ENCODE assay signal across 9 mouse cellular contexts in the genomic region with DNA sequence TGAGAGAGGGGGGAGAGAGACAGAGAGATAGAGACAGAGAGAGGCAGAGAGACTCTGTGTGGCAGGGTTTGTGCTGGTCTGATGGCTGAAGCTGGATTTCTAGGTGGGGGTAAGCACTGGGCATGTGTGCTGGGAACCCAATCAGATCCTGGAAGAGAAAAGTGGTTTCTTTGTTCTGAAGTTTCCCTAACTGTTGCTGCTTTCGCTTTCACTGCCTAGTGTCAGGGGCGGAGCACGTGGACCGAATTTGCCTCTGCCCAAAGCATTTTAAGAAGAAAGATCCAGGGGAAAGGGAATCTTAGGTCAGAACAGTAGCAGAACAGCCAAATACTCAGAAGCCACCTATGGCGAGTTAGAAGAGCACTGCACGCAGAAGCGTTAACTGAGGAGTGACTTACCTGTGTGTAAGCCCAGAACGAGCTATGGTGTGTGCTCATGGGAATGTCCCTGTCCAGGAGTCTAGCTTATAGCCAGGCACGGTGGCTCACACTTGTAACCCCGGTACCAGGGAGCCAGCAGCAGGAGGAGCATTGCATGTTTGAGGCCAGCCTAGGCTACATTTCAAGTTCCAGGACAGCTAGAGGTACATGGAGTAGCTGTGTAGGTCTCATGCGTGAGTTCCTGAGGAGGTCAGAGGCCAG. TPM values are rescaled to one million over a fixed set of nuclear protein-coding genes. Genes with fewer than 3 reads are reported as not detected.
DNase-seq lines count a peak whose midpoint lies in the region; ATAC-seq and TF ChIP-seq lines count a peak whose summit lies in the region.
"Had no signal": no experiment of that assay in that cellular context is flagged by ENCODE, and none has a peak within 500 bp of the region (broad histone marks: within the 10 kb centered on the region; RNA-seq: fewer than 3 reads in every experiment).

No protein-coding gene starts in this region.

- no peaks in the 10 kb centered on the region for H3K9me3 ChIP-seq in heart, postnatal 0 days (replicated peaks; ENCODE audit: control insufficient read depth, low read length)
- no peaks in the 10 kb centered on the region for H3K9me3 ChIP-seq in lung, embryonic 14.5 days (ENCODE audit: low read depth, low read length)
- no peaks in the 10 kb centered on the region for H3K9me3 ChIP-seq in stomach, postnatal 0 days (ENCODE audit: control insufficient read depth, low read length)

- TF ChIP-seq POLR2A in bone marrow macrophage, adult 2 months (IDR thresholded peaks at IDR 0.05; ENCODE audit: borderline replicate concordance, low read depth, low read length), result no peak

- H3K36me3 ChIP-seq in heart, postnatal 0 days (replicated peaks; ENCODE audit: control insufficient read depth, insufficient read depth, low read length), result no peaks in the 10 kb centered on the region
- no peaks in the 10 kb centered on the region for H3K36me3 ChIP-seq in lung, embryonic 14.5 days (ENCODE audit: insufficient read depth)
- H3K36me3 ChIP-seq in stomach, postnatal 0 days (ENCODE audit: control insufficient read depth, insufficient read depth, low read length), result no peaks in the 10 kb centered on the region

- no peak for TF ChIP-seq CTCF in bone marrow macrophage, adult 2 months (IDR thresholded peaks at IDR 0.05; ENCODE audit: low read depth, low read length)
- no peak for TF ChIP-seq CTCF in heart, postnatal 0 days (IDR thresholded peaks at IDR 0.05; ENCODE audit: low read depth)
- no peak for TF ChIP-seq CTCF in lung, embryonic 14.5 days (IDR thresholded peaks at IDR 0.05; ENCODE audit: low read depth)
- TF ChIP-seq CTCF in stomach, postnatal 0 days (IDR thresholded peaks at IDR 0.05; ENCODE audit: low read depth), result no peak

- WGBS in heart, postnatal 0 days, result 72% methylated on average over 11 of the region's 11 CpGs
- 64% methylated on average over 11 of the region's 11 CpGs for WGBS in lung, embryonic 14.5 days
- 59% methylated on average over 11 of the region's 11 CpGs for WGBS in stomach, postnatal 0 days

- H3K9ac ChIP-seq in heart, postnatal 0 days (replicated peaks; ENCODE audit: low read depth, low read length), result no peak overlapping the region
- H3K9ac ChIP-seq in lung, embryonic 14.5 days, result no peak overlapping the region
- H3K9ac ChIP-seq in stomach, postnatal 0 days (ENCODE audit: low read length), result no peak overlapping the region

- no peaks in the 10 kb centered on the region for H3K27me3 ChIP-seq in heart, postnatal 0 days (ENCODE audit: control insufficient read depth, insufficient read depth, low read length)
- H3K27me3 ChIP-seq in lung, embryonic 14.5 days (ENCODE audit: insufficient read depth, low read length), result no peaks in the 10 kb centered on the region
- no peaks in the 10 kb centered on the region for H3K27me3 ChIP-seq in stomach, postnatal 0 days (ENCODE audit: control insufficient read depth, insufficient read depth, low read length)

- DNase-seq in spleen, adult 12 weeks (ENCODE audit: low spot score), result peak; percentile 19
- no peak for DNase-seq in spleen, postnatal 14 days (ENCODE audit: low spot score in 2 of 2)
- DNase-seq in heart, postnatal 0 days (ENCODE audit: low spot score), result no peak
- DNase-seq in lung, embryonic 14.5 days, result peak; percentile 29
- peak; percentile 55 for DNase-seq in stomach, postnatal 0 days (ENCODE audit: low spot score)
- no peak for DNase-seq in cerebellum, adult 11 months
- DNase-seq in layer of hippocampus, adult 9-10 months (ENCODE audit: low spot score), result no peak

- no peak for ATAC-seq in heart, postnatal 0 days (ENCODE audit: insufficient read depth, low read depth)
- ATAC-seq in lung, embryonic 14.5 days (ENCODE audit: insufficient read depth), result no peak
- ATAC-seq in stomach, postnatal 0 days (ENCODE audit: low FRiP score, low TSS enrichment), result peak; percentile 72

- peak overlapping the region; percentile 77 for H3K27ac ChIP-seq in bone marrow macrophage, adult 2 months (ENCODE audit: insufficient read depth, low read depth, low read length)
- peak overlapping the region; percentile 15; the same call in 1 of the 2 replicates for H3K27ac ChIP-seq in heart, postnatal 0 days (ENCODE audit: low read depth)
- no peak overlapping the region for H3K27ac ChIP-seq in lung, embryonic 14.5 days (ENCODE audit: low read depth)
- peak overlapping the region; percentile 77 for H3K27ac ChIP-seq in stomach, postnatal 0 days (replicated peaks)

- no peak for TF ChIP-seq EP300 in heart, postnatal 0 days (IDR thresholded peaks at IDR 0.05; ENCODE audit: low read depth)
- TF ChIP-seq EP300 in stomach, postnatal 0 days (optimal IDR thresholded peaks at IDR 0.05), result no peak

- H3K4me2 ChIP-seq in heart, postnatal 0 days (ENCODE audit: low read depth, low read length), result peak overlapping the region; percentile 39; the same call in 1 of the 2 replicates
- peak overlapping the region; percentile 23; the same call in 1 of the 2 replicates for H3K4me2 ChIP-seq in lung, embryonic 14.5 days
- H3K4me2 ChIP-seq in stomach, postnatal 0 days (replicated peaks; ENCODE audit: low read depth), result peak overlapping the region; percentile 42

- H3K4me1 ChIP-seq in bone marrow macrophage, adult 2 months (ENCODE audit: control insufficient read depth, insufficient read depth, low read length), result peaks cover 38% of the 10 kb centered on the region
- no peaks in the 10 kb centered on the region for H3K4me1 ChIP-seq in heart, postnatal 0 days (ENCODE audit: control insufficient read depth, insufficient read depth)
- H3K4me1 ChIP-seq in lung, embryonic 14.5 days (ENCODE audit: insufficient read depth), result no peaks in the 10 kb centered on the region
- no peaks in the 10 kb centered on the region for H3K4me1 ChIP-seq in stomach, postnatal 0 days (replicated peaks; ENCODE audit: control insufficient read depth, insufficient read depth)

- peak overlapping the region; percentile 59 for H3K4me3 ChIP-seq in bone marrow macrophage, adult 2 months (ENCODE audit: insufficient read depth, low read length)
- peak overlapping the region; percentile 18; the same call in 1 of the 2 replicates for H3K4me3 ChIP-seq in heart, postnatal 0 days (ENCODE audit: low read depth, low read length)
- H3K4me3 ChIP-seq in lung, embryonic 14.5 days (ENCODE audit: low read depth, low read length), result no peak overlapping the region
- peak overlapping the region; percentile 27; the same call in 1 of the 2 replicates for H3K4me3 ChIP-seq in stomach, postnatal 0 days (ENCODE audit: low read depth, low read length)
- H3K4me3 ChIP-seq: erythroblast, embryonic 14.5 days had no signal

RNA-seq across cellular contexts. Expression of a gene that starts 21.6 kb away (rescaled TPM):
- polyA plus RNA-seq in bone marrow macrophage, adult 2 months (2012; ENCODE audit: insufficient read depth, insufficient read length, missing spikeins), result 101 and 105 TPM in 2 replicates
- total RNA-seq in heart, postnatal 0 days (2014; rRNA removed; ENCODE audit: low replicate concordance), result 4.9 and 13.5 TPM in 2 replicates
- 10.9 and 12.4 TPM in 2 replicates for polyA plus RNA-seq in heart, postnatal 0 days (2015; fragmentation: Nextera tagmentation; extraction: Ambion mirVana)
- polyA plus RNA-seq in lung, embryonic 14.5 days (2014; fragmentation: Nextera tagmentation; extraction: Ambion mirVana), result 11.3 and 14.2 TPM in 2 replicates
- 16.9 and 17.4 TPM in 2 replicates for polyA plus RNA-seq in stomach, postnatal 0 days (2015; fragmentation: Nextera tagmentation; extraction: Ambion mirVana)
- polyA plus RNA-seq: erythroblast, embryonic 14.5 days had no signal

Comparison
In these comparisons a context has a peak if more than half of its experiments do, and no peak if none do; other contexts are left out.
1. DNase-seq: peak in spleen, adult 12 weeks (single experiment), lung, embryonic 14.5 days (single experiment) and stomach, postnatal 0 days (single experiment); none in spleen, postnatal 14 days (0 of 2), heart, postnatal 0 days (single experiment), cerebellum, adult 11 months (single experiment) and layer of hippocampus, adult 9-10 months (single experiment).
2. Peak in every context shown above with its lines, with median percentiles within 50 percentile points of each other: H3K4me2 ChIP-seq.